Mouse (Mus musculus) spleen, adult 2 months (tissue): ENCODE data around the gene Il23r.

Source experiments
- CTCF ChIP-seq: fragments of 200-500 bp; IDR thresholded peaks from 2 replicates; pipeline ENCODE4 v1.5.1; 2011; ENCODE audit warnings: mild to moderate bottlenecking, inconsistent platforms; ENCODE audit not compliant: insufficient read depth, insufficient read length, insufficient replicate concordance; ENCODE audit errors: extremely low read depth
- POLR2A ChIP-seq: fragments of 200-500 bp; IDR thresholded peaks from 2 replicates; pipeline ENCODE4 v1.6.1; 2011; ENCODE audit warnings: low read depth, low read length, inconsistent platforms

GRCm38 (mm10) chr6:67445866-67446265, 45.8 kb downstream of the Il23r start:
- TF ChIP-seq POLR2A: no peak
- no peak for TF ChIP-seq CTCF
